Mouse (Mus musculus) liver, embryonic 14.5 days (tissue): ENCODE data around the gene 2310022A10Rik. TPM values are rescaled to one million over a fixed set of nuclear protein-coding genes. Genes with fewer than 3 reads are reported as not detected.

Experiments used
- ATAC-seq: fragments of 200-750 bp; cut with Nextera tagmentation; 2 replicates; pipeline ENCODE4 v1.8.0; 2017; ENCODE audit warnings: moderate number of reproducible peaks, mild to moderate bottlenecking, moderate library complexity; ENCODE audit not compliant: insufficient read depth
- DNase-seq, 3 experiments: peaks; one replicate each; pipeline ENCODE4 v3.0.0-alpha.2; 2012 to 2013; ENCODE audit warnings: low read depth in 3 of 3, low spot score in 3 of 3
- H3K27ac ChIP-seq: fragments of 300-500 bp; sonication (generic); 2 replicates; pipeline ENCODE4 v1.5.1; 2014; ENCODE audit warnings: moderate library complexity, mild to moderate bottlenecking, control low read depth, inconsistent platforms
- H3K27me3 ChIP-seq: fragments of 300-500 bp; sonication (generic); 2 replicates; pipeline ENCODE4 v1.6.1; 2014; ENCODE audit warnings: mild to moderate bottlenecking, low read length, moderate library complexity; ENCODE audit not compliant: control insufficient read depth, insufficient read depth
- H3K36me3 ChIP-seq: fragments of 300-500 bp; sonication (generic); replicated peaks from 2 replicates; pipeline ENCODE4 v1.6.1; 2014; ENCODE audit warnings: low read depth; ENCODE audit not compliant: control insufficient read depth, insufficient read depth
- H3K4me1 ChIP-seq, 2 experiments: fragments of 200-500 bp in 1 of 2; fragments of 300-500 bp in 1 of 2; sonication (generic) in 1 of 2; replicated peaks; 2 replicates each; pipeline ENCODE4 v1.6.1; 2012 to 2014; ENCODE audit warnings: antibody characterized with exemption in 1 of 2, inconsistent platforms in 1 of 2, low read length in 1 of 2; ENCODE audit not compliant: control insufficient read depth in 2 of 2, insufficient read depth in 2 of 2
- H3K4me2 ChIP-seq: fragments of 300-500 bp; sonication (generic); 2 replicates; pipeline ENCODE4 v1.6.1; 2014; ENCODE audit warnings: low read depth, mild to moderate bottlenecking, control low read depth, moderate library complexity
- H3K4me3 ChIP-seq, 2 experiments: fragments of 200-500 bp in 1 of 2; fragments of 300-500 bp in 1 of 2; sonication (generic) in 1 of 2; 2 replicates each; pipeline ENCODE4 v1.5.1; 2012 to 2014; ENCODE audit warnings: low read depth in 2 of 2, low read length in 2 of 2, mild to moderate bottlenecking in 2 of 2, control low read depth in 1 of 2, inconsistent platforms in 1 of 2, moderate library complexity in 1 of 2; ENCODE audit not compliant: insufficient read depth in 1 of 2
- H3K9ac ChIP-seq: fragments of 300-500 bp; sonication (generic); replicated peaks from 2 replicates; pipeline ENCODE4 v1.6.1; 2014; ENCODE audit warnings: mild to moderate bottlenecking, control low read depth, moderate library complexity
- H3K9me3 ChIP-seq: fragments of 300-500 bp; sonication (generic); 2 replicates; pipeline ENCODE4 v1.6.1; 2016; ENCODE audit warnings: low read length, mixed read lengths; ENCODE audit not compliant: control insufficient read depth
- CTCF ChIP-seq: IDR thresholded peaks from 2 replicates; pipeline ENCODE4 v1.5.1; 2016; ENCODE audit warnings: antibody characterized with exemption, low read depth, control low read depth
- EP300 ChIP-seq: IDR thresholded peaks from 2 replicates; pipeline ENCODE4 v1.6.1; 2016; ENCODE audit warnings: antibody characterized with exemption, low read depth
- WGBS: fragments of 180-500 bp; shearing (Covaris S2); extraction: QIAGEN DNeasy Blood & Tissue Kit; methylation state at CpG from one replicate; pipeline ENCODE4 v1.1.7; 2014; ENCODE audit not compliant: insufficient replicate concordance; 5-methylcytosine and 5-hydroxymethylcytosine counted together
- polyA plus RNA-seq, 2 experiments: library from polyadenylated mRNA; depleted of rRNA in 1 of 2; stranded (reverse) in 1 of 2; unstranded in 1 of 2; fragments of >200 nt; fragmentation: Nextera tagmentation in 1 of 2; extraction: Ambion mirVana in 1 of 2; gene quantifications; 2 replicates each; pipeline versions ENCODE4 v1.2.1 to v1.2.3; 2012 to 2014

Gene 2310022A10Rik
- polyA plus RNA-seq, 2 experiments, result 12.7 to 13.8 TPM

GRCm38 (mm10) chr7:27522967-27523366 lies 30.1 kb upstream of the 2310022A10Rik start, which contains the start of gene Hipk4:
Gene Hipk4 (plus strand): TSS chr7:27523267.
- H3K27ac ChIP-seq, result no peak within 1 kb of the TSS
- H3K9me3 ChIP-seq, result no peaks in the 10 kb centered on the region
- TF ChIP-seq EP300 (no peak), CTCF (no peak)
- no peaks in the 10 kb centered on the region for H3K36me3 ChIP-seq
- ATAC-seq, result no peak
- 63% methylated on average over 5 of the region's 5 CpGs for WGBS
- peaks cover 15 to 16% of the 10 kb centered on the region in 2 experiments for H3K4me1 ChIP-seq
- no peaks in the 10 kb centered on the region for H3K27me3 ChIP-seq
- no peak within 1 kb of the TSS for H3K9ac ChIP-seq
- no peak for DNase-seq
- no peak within 1 kb of the TSS for H3K4me2 ChIP-seq
- H3K4me3 ChIP-seq, result no peak within 1 kb of the TSS

GRCm38 (mm10) chr7:27523805-27524204 lies 29.2 kb upstream of the 2310022A10Rik start:
- Histone ChIP-seq H3K27ac (no peak overlapping the region), H3K36me3 (no peaks in the 10 kb centered on the region), H3K4me1 (peaks cover 15 to 16% of the 10 kb centered on the region in 2 experiments), H3K27me3 (no peaks in the 10 kb centered on the region), H3K4me3 (no peak overlapping the region), H3K9ac (no peak overlapping the region), H3K4me2 (no peak overlapping the region), H3K9me3 (no peaks in the 10 kb centered on the region)
- TF ChIP-seq CTCF (no peak), EP300 (no peak)
- ATAC-seq, result no peak
- 82% methylated on average over 13 of the region's 13 CpGs for WGBS
- DNase-seq, result no peak

GRCm38 (mm10) chr7:27526039-27526827 lies 26.8 kb upstream of the 2310022A10Rik start:
- Histone ChIP-seq H3K9me3 (no peaks in the 10 kb centered on the region), H3K4me3 (peak overlapping the region; percentile 25 to 34; a peak in 2 of 4 replicates), H3K9ac (peak overlapping the region; percentile 58), H3K27ac (peak overlapping the region; percentile 82), H3K27me3 (no peaks in the 10 kb centered on the region), H3K36me3 (no peaks in the 10 kb centered on the region), H3K4me1 (peaks cover 15 to 16% of the 10 kb centered on the region in 2 experiments), H3K4me2 (peak overlapping the region; percentile 72)
- peak; percentile 5 for TF ChIP-seq EP300
- peak; percentile 100 for TF ChIP-seq CTCF
- DNase-seq (peak; percentile 76 to 80 (median 80)), ATAC-seq (peak; percentile 98)
- WGBS, result 14% methylated on average over 10 of the region's 10 CpGs

GRCm38 (mm10) chr7:27529070-27529469 lies 24.0 kb upstream of the 2310022A10Rik start:
- Histone ChIP-seq H3K9ac (no peak overlapping the region), H3K9me3 (no peaks in the 10 kb centered on the region), H3K27ac (no peak overlapping the region), H3K4me1 (peaks cover 15 to 18% of the 10 kb centered on the region in 2 experiments), H3K36me3 (peaks cover 11% of the 10 kb centered on the region; the same call in 1 of the 2 replicates), H3K27me3 (no peaks in the 10 kb centered on the region), H3K4me3 (no peak overlapping the region), H3K4me2 (no peak overlapping the region)
- 86% methylated on average over 21 of the region's 21 CpGs for WGBS
- peak; percentile 22; the same call in 1 of the 2 replicates for TF ChIP-seq CTCF
- no peak for TF ChIP-seq EP300
- ATAC-seq (no peak), DNase-seq (no peak)

- no peak overlapping the region for H3K9ac ChIP-seq
- WGBS, result 62% methylated on average over 3 of the region's 3 CpGs
- no peak overlapping the region for H3K4me3 ChIP-seq
- H3K9me3 ChIP-seq, result no peaks in the 10 kb centered on the region
- no peak overlapping the region for H3K4me2 ChIP-seq
- ATAC-seq (no peak), DNase-seq (no peak)
- peaks cover 18% of the 10 kb centered on the region for H3K36me3 ChIP-seq
- peaks cover 18 to 25% of the 10 kb centered on the region in 2 experiments for H3K4me1 ChIP-seq
- TF ChIP-seq EP300, result no peak
- TF ChIP-seq CTCF, result peak; percentile 69
- no peaks in the 10 kb centered on the region for H3K27me3 ChIP-seq
- H3K27ac ChIP-seq, result no peak overlapping the region
Observed at GRCm38 (mm10) chr7:27530937-27531336, 22.1 kb upstream of the 2310022A10Rik start.
